In the genomic region with DNA sequence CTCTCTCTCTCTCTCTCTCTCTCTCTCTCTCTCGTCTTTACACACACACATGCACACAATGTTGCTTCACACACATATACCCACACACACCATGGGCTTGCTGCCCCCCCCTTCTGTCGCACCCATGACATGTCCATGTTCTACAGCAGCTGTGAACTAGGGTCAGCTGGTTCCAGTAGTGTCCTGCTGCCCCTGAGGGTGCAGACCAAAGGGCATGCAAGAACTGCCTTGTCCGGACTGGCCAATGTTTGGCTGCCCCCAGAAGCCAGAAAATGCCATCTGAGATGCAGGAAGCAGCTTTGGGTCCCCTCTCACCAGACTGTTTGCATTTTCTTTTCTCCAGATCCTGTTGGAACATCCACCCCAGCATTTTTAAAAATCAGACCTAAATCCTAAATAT, we compare ENCODE assay signal across 10 mouse cellular contexts. TPM values are rescaled to one million over a fixed set of nuclear protein-coding genes. Genes with fewer than 3 reads are reported as not detected.
A peak's percentile ranks its signal among the peaks of the same experiment; 100 is the strongest.
DNase-seq lines count a peak whose midpoint lies in the region; ATAC-seq lines count a peak whose summit lies in the region.
"Had no signal": no experiment of that assay in that cellular context is flagged by ENCODE, and none has a peak within 500 bp of the region (broad histone marks: within the 10 kb centered on the region; RNA-seq: fewer than 3 reads in every experiment).

No protein-coding gene starts in this region.

- H3K36me3 ChIP-seq in heart, embryonic 12.5 days: no peaks in the 10 kb centered on the region
- H3K36me3 ChIP-seq in lung, embryonic 16.5 days (ENCODE audit: control insufficient read depth, insufficient read depth, low read length): peaks cover 8% of the 10 kb centered on the region
- peaks cover 30% of the 10 kb centered on the region for H3K36me3 ChIP-seq in forebrain, embryonic 13.5 days (ENCODE audit: poor library complexity, severe bottlenecking)
- H3K36me3 ChIP-seq in neural tube, embryonic 15.5 days: no peaks in the 10 kb centered on the region

- H3K27ac ChIP-seq in heart, embryonic 12.5 days (ENCODE audit: poor library complexity, severe bottlenecking): no peak overlapping the region
- 0 out of 2 replicates have a peak overlapping the region, but pooled peaks have one; percentile 61 for H3K27ac ChIP-seq in lung, embryonic 16.5 days (ENCODE audit: low read length)
- H3K27ac ChIP-seq in forebrain, embryonic 13.5 days: peak overlapping the region; percentile 97
- peak overlapping the region; percentile 90 for H3K27ac ChIP-seq in neural tube, embryonic 15.5 days (replicated peaks)

- H3K9ac ChIP-seq in heart, embryonic 12.5 days: no peak overlapping the region
- H3K9ac ChIP-seq in lung, embryonic 16.5 days (ENCODE audit: low read length): peak overlapping the region; percentile 56; the same call in 1 of the 2 replicates
- H3K9ac ChIP-seq in forebrain, embryonic 13.5 days: peak overlapping the region; percentile 79
- H3K9ac ChIP-seq in neural tube, embryonic 15.5 days (replicated peaks): peak overlapping the region; percentile 44

- H3K4me2 ChIP-seq in heart, embryonic 12.5 days: peak overlapping the region; percentile 47; the same call in 1 of the 2 replicates
- peak overlapping the region; percentile 62 for H3K4me2 ChIP-seq in lung, embryonic 16.5 days (ENCODE audit: low read depth, low read length)
- peak overlapping the region; percentile 64 for H3K4me2 ChIP-seq in forebrain, embryonic 13.5 days
- peak overlapping the region; percentile 56 for H3K4me2 ChIP-seq in neural tube, embryonic 15.5 days

- H3K4me1 ChIP-seq in heart, embryonic 12.5 days (replicated peaks): peaks cover 50% of the 10 kb centered on the region
- H3K4me1 ChIP-seq in lung, embryonic 16.5 days (replicated peaks; ENCODE audit: control insufficient read depth, insufficient read depth, low read length): peaks cover 60% of the 10 kb centered on the region
- peaks cover 82% of the 10 kb centered on the region for H3K4me1 ChIP-seq in forebrain, embryonic 13.5 days
- H3K4me1 ChIP-seq in neural tube, embryonic 15.5 days: peaks cover 58% of the 10 kb centered on the region

- H3K27me3 ChIP-seq in heart, embryonic 12.5 days (replicated peaks): peaks cover 96% of the 10 kb centered on the region
- no peaks in the 10 kb centered on the region; the same call in 1 of the 2 replicates for H3K27me3 ChIP-seq in lung, embryonic 16.5 days (ENCODE audit: control insufficient read depth, insufficient read depth, low read depth, low read length)
- peaks cover 74% of the 10 kb centered on the region for H3K27me3 ChIP-seq in forebrain, embryonic 13.5 days
- H3K27me3 ChIP-seq in neural tube, embryonic 15.5 days (replicated peaks): peaks cover 71% of the 10 kb centered on the region

- 3% methylated on average over 2 of the region's 3 CpGs for WGBS in heart, embryonic 12.5 days
- 10% methylated on average over 3 of the region's 3 CpGs for WGBS in lung, embryonic 16.5 days
- 11% methylated on average over 2 of the region's 3 CpGs for WGBS in forebrain, embryonic 13.5 days
- 3% methylated on average over 3 of the region's 3 CpGs for whole genome bisulfite sequencing in neural tube, embryonic 15.5 days

- no peaks in the 10 kb centered on the region for H3K9me3 ChIP-seq in heart, embryonic 12.5 days (replicated peaks)
- H3K9me3 ChIP-seq in lung, embryonic 16.5 days (ENCODE audit: control insufficient read depth, low read length): no peaks in the 10 kb centered on the region
- no peaks in the 10 kb centered on the region for H3K9me3 ChIP-seq in forebrain, embryonic 13.5 days (replicated peaks)
- no peaks in the 10 kb centered on the region for H3K9me3 ChIP-seq in neural tube, embryonic 15.5 days (replicated peaks)

- no peak for ATAC-seq in heart, embryonic 12.5 days (ENCODE audit: insufficient number of reproducible peaks, low FRiP score)
- ATAC-seq in lung, embryonic 16.5 days (ENCODE audit: low read depth): no peak
- ATAC-seq in forebrain, embryonic 13.5 days: no peak
- ATAC-seq in neural tube, embryonic 15.5 days (ENCODE audit: low FRiP score): no peak
- ATAC-seq in megakaryocyte-erythroid progenitor cell, adult 5-6 weeks (replicated peaks; ENCODE audit: low FRiP score, low TSS enrichment, poor library complexity, severe bottlenecking): no peak

- intact Hi-C loops in left cerebral cortex, postnatal 36 days (cut with DNase I): loop anchor here (5.0 kb wide), 1 partner anchor 40 kb away; no protein-coding TSS in a partner anchor

- H3K4me3 ChIP-seq in heart, embryonic 12.5 days: peak overlapping the region; percentile 16; the same call in 1 of the 2 replicates
- H3K4me3 ChIP-seq in lung, embryonic 16.5 days (ENCODE audit: low read length): 0 out of 2 replicates have a peak overlapping the region, but pooled peaks have one; percentile 16
- peak overlapping the region; percentile 45 for H3K4me3 ChIP-seq in forebrain, embryonic 13.5 days
- H3K4me3 ChIP-seq in neural tube, embryonic 15.5 days (replicated peaks): peak overlapping the region; percentile 34

- no peak for DNase-seq in heart, postnatal 4 days
- no peak for DNase-seq in lung, postnatal 4 days
- DNase-seq in left cerebral cortex, postnatal 36 days (ENCODE audit: low spot score in 2 of 2): no peak
- DNase-seq: lung, postnatal 14 days; right cerebral cortex, adult 18-20 months had no signal

RNA-seq across cellular contexts. Expression of gene Nfix, which starts 27.5 kb away (rescaled TPM):
- 9.2 and 10.9 TPM in 2 replicates for polyA plus RNA-seq in heart, embryonic 12.5 days (2016; fragmentation: Nextera tagmentation; extraction: Ambion mirVana)
- total RNA-seq in heart, postnatal 4 days (2021): 100 to 1,000 TPM; 189 to 211 TPM
- 43.9 and 44.6 TPM in 2 replicates for polyA plus RNA-seq in lung, embryonic 16.5 days (2015; fragmentation: Nextera tagmentation; extraction: Ambion mirVana)
- polyA plus RNA-seq in forebrain, embryonic 13.5 days (2015; fragmentation: Nextera tagmentation; extraction: Ambion mirVana): 127 and 145 TPM in 2 replicates
- 60.3 and 70.5 TPM in 2 replicates for polyA plus RNA-seq in neural tube, embryonic 15.5 days (2015; fragmentation: Nextera tagmentation; extraction: Ambion mirVana)
- 73.4 and 79.7 TPM in 2 replicates for total RNA-seq in megakaryocyte-erythroid progenitor cell, adult 5-6 weeks (2014; fragmentation: Nextera tagmentation)
- 13.3 and 26.0 TPM in 2 replicates for total RNA-seq in megakaryocyte-erythroid progenitor cell, adult 5-6 weeks (2017)
- 100 to 1,000 TPM; 303 to 353 TPM for total RNA-seq in left cerebral cortex, postnatal 36 days (2021)

RNA-seq across cellular contexts. Expression of gene G430095P16Rik, which starts 49.8 kb away (rescaled TPM):
- polyA plus RNA-seq in heart, embryonic 12.5 days (2016; fragmentation: Nextera tagmentation; extraction: Ambion mirVana): 5.4 and 6.9 TPM in 2 replicates
- total RNA-seq in heart, postnatal 4 days (2021): 1 to 10 TPM; 1.1 to 1.3 TPM
- 3.1 and 3.7 TPM in 2 replicates for polyA plus RNA-seq in lung, embryonic 16.5 days (2015; fragmentation: Nextera tagmentation; extraction: Ambion mirVana)
- polyA plus RNA-seq in forebrain, embryonic 13.5 days (2015; fragmentation: Nextera tagmentation; extraction: Ambion mirVana): 3.7 and 3.8 TPM in 2 replicates
- polyA plus RNA-seq in neural tube, embryonic 15.5 days (2015; fragmentation: Nextera tagmentation; extraction: Ambion mirVana): 1.4 and 1.8 TPM in 2 replicates
- 25.7 and 28.1 TPM in 2 replicates for total RNA-seq in megakaryocyte-erythroid progenitor cell, adult 5-6 weeks (2014; fragmentation: Nextera tagmentation)
- 8.2 and 11.4 TPM in 2 replicates for total RNA-seq in megakaryocyte-erythroid progenitor cell, adult 5-6 weeks (2017)
- not detected for total RNA-seq in left cerebral cortex, postnatal 36 days (2021)

RNA-seq across cellular contexts. Expression of gene Dand5, which starts 50.0 kb away (rescaled TPM):
- polyA plus RNA-seq in heart, embryonic 12.5 days (2016; fragmentation: Nextera tagmentation; extraction: Ambion mirVana): 4.6 and 6.2 TPM in 2 replicates
- 1 to 10 TPM; 3.4 to 3.6 TPM for total RNA-seq in heart, postnatal 4 days (2021)
- 6.3 and 6.5 TPM in 2 replicates for polyA plus RNA-seq in lung, embryonic 16.5 days (2015; fragmentation: Nextera tagmentation; extraction: Ambion mirVana)
- 7.3 and 8.2 TPM in 2 replicates for polyA plus RNA-seq in forebrain, embryonic 13.5 days (2015; fragmentation: Nextera tagmentation; extraction: Ambion mirVana)
- polyA plus RNA-seq in neural tube, embryonic 15.5 days (2015; fragmentation: Nextera tagmentation; extraction: Ambion mirVana): 15.7 and 17.2 TPM in 2 replicates
- total RNA-seq in megakaryocyte-erythroid progenitor cell, adult 5-6 weeks (2014; fragmentation: Nextera tagmentation): 4.7 TPM in 2 replicates
- 3.5 and 3.7 TPM in 2 replicates for total RNA-seq in megakaryocyte-erythroid progenitor cell, adult 5-6 weeks (2017)
- 10 to 100 TPM; 10.3 to 10.9 TPM for total RNA-seq in left cerebral cortex, postnatal 36 days (2021)

RNA-seq across cellular contexts. Expression of gene Gadd45gip1, which starts 58.7 kb away (rescaled TPM):
- 50.9 and 52.1 TPM in 2 replicates for polyA plus RNA-seq in heart, embryonic 12.5 days (2016; fragmentation: Nextera tagmentation; extraction: Ambion mirVana)
- 10 to 100 TPM; 24.2 to 26.2 TPM for total RNA-seq in heart, postnatal 4 days (2021)
- 38.6 and 43.0 TPM in 2 replicates for polyA plus RNA-seq in lung, embryonic 16.5 days (2015; fragmentation: Nextera tagmentation; extraction: Ambion mirVana)
- polyA plus RNA-seq in forebrain, embryonic 13.5 days (2015; fragmentation: Nextera tagmentation; extraction: Ambion mirVana): 42.6 and 47.0 TPM in 2 replicates
- polyA plus RNA-seq in neural tube, embryonic 15.5 days (2015; fragmentation: Nextera tagmentation; extraction: Ambion mirVana): 44.3 and 45.1 TPM in 2 replicates
- 28.3 and 31.1 TPM in 2 replicates for total RNA-seq in megakaryocyte-erythroid progenitor cell, adult 5-6 weeks (2014; fragmentation: Nextera tagmentation)
- 53.1 and 61.8 TPM in 2 replicates for total RNA-seq in megakaryocyte-erythroid progenitor cell, adult 5-6 weeks (2017)
- 10 to 100 TPM; 26.3 to 26.9 TPM for total RNA-seq in left cerebral cortex, postnatal 36 days (2021)
